Mouse (Mus musculus) ES-Bruce4 (cell line): ENCODE measurements at regions not wholly inside any gene's neighbourhood (a gene's known extent, or its start where the extent isn't known, plus 50 kb on each side); places are given as distances from the start of the nearest gene placed in this dataset.

Experiments
- H3K27ac ChIP-seq: 2 replicates; pipeline ENCODE4 v1.5.1; 2012; ENCODE audit warnings: low read length, inconsistent platforms; ENCODE audit not compliant: insufficient read depth
- H3K27me3 ChIP-seq: 2 replicates; pipeline ENCODE4 v1.6.1; 2012; ENCODE audit warnings: mild to moderate bottlenecking, low read length, inconsistent platforms; ENCODE audit not compliant: control insufficient read depth, poor library complexity, insufficient read depth, severe bottlenecking
- H3K36me3 ChIP-seq: 2 replicates; pipeline ENCODE4 v1.6.1; 2012; ENCODE audit warnings: inconsistent platforms, mild to moderate bottlenecking, low read length, moderate library complexity; ENCODE audit not compliant: control insufficient read depth, poor library complexity, insufficient read depth, severe bottlenecking
- H3K4me1 ChIP-seq: one replicate; pipeline ENCODE4 v1.8.1; 2011; ENCODE audit warnings: low read length; ENCODE audit not compliant: control insufficient read depth, insufficient read depth
- H3K4me3 ChIP-seq: 2 replicates; pipeline ENCODE4 v1.5.1; 2011; ENCODE audit warnings: low read depth, mild to moderate bottlenecking, low read length
- H3K9ac ChIP-seq: 2 replicates; pipeline ENCODE4 v1.6.1; 2012; ENCODE audit warnings: low read depth, mild to moderate bottlenecking, inconsistent platforms; ENCODE audit not compliant: poor library complexity, severe bottlenecking
- H3K9me3 ChIP-seq: replicated peaks from 2 replicates; pipeline ENCODE4 v1.6.1; 2012; ENCODE audit warnings: mild to moderate bottlenecking, low read length, inconsistent platforms; ENCODE audit not compliant: control insufficient read depth, poor library complexity, insufficient read depth, severe bottlenecking
- CTCF ChIP-seq: IDR thresholded peaks from one replicate; pipeline ENCODE4 v1.8.1; 2011; ENCODE audit warnings: low read depth, low read length
- EP300 ChIP-seq: IDR thresholded peaks from 2 replicates; pipeline ENCODE4 v1.6.1; 2011; ENCODE audit warnings: low read depth, low read length; ENCODE audit not compliant: insufficient read depth
- POLR2A ChIP-seq: IDR thresholded peaks from one replicate; pipeline ENCODE4 v1.8.1; 2011; ENCODE audit warnings: low read length; ENCODE audit not compliant: insufficient read depth

GRCm38 (mm10) chr3:134033862-134034261 is 202.4 kb upstream of the Cxxc4 start:
- Histone ChIP-seq H3K9me3 (no peaks in the 10 kb centered on the region), H3K9ac (no peak overlapping the region), H3K27ac (no peak overlapping the region), H3K4me3 (no peak overlapping the region), H3K36me3 (no peaks in the 10 kb centered on the region), H3K27me3 (no peaks in the 10 kb centered on the region), H3K4me1 (no peaks in the 10 kb centered on the region)
- TF ChIP-seq CTCF (no peak), EP300 (no peak), POLR2A (no peak)

- no peaks in the 10 kb centered on the region for H3K9me3 ChIP-seq
- TF ChIP-seq CTCF: no peak
- no peak overlapping the region for H3K9ac ChIP-seq
- H3K4me1 ChIP-seq: no peaks in the 10 kb centered on the region
- H3K36me3 ChIP-seq: no peaks in the 10 kb centered on the region
- no peak overlapping the region for H3K27ac ChIP-seq
- no peaks in the 10 kb centered on the region for H3K27me3 ChIP-seq
- H3K4me3 ChIP-seq: no peak overlapping the region
These were observed 199.9 kb upstream of the Cxxc4 start for GRCm38 (mm10) chr3:134036310-134036934.

GRCm38 (mm10) chr3:134050649-134051048 is 185.6 kb upstream of the Cxxc4 start:
- TF ChIP-seq POLR2A: no peak
- no peak for TF ChIP-seq CTCF
- no peak for TF ChIP-seq EP300
- H3K9me3 ChIP-seq: no peaks in the 10 kb centered on the region
- no peaks in the 10 kb centered on the region for H3K4me1 ChIP-seq
- H3K27me3 ChIP-seq: no peaks in the 10 kb centered on the region
- H3K9ac ChIP-seq: no peak overlapping the region
- H3K27ac ChIP-seq: no peak overlapping the region
- no peak overlapping the region for H3K4me3 ChIP-seq
- no peaks in the 10 kb centered on the region for H3K36me3 ChIP-seq

GRCm38 (mm10) chr3:134082461-134082860 is 153.8 kb upstream of the Cxxc4 start:
- no peak overlapping the region for H3K9ac ChIP-seq
- H3K4me3 ChIP-seq: no peak overlapping the region
- TF ChIP-seq CTCF: no peak
- no peak for TF ChIP-seq EP300
- TF ChIP-seq POLR2A: no peak
- H3K36me3 ChIP-seq: no peaks in the 10 kb centered on the region
- no peaks in the 10 kb centered on the region for H3K27me3 ChIP-seq
- H3K4me1 ChIP-seq: no peaks in the 10 kb centered on the region
- H3K27ac ChIP-seq: no peak overlapping the region
- H3K9me3 ChIP-seq: peaks cover 4% of the 10 kb centered on the region

- Histone ChIP-seq H3K9me3 (no peaks in the 10 kb centered on the region), H3K36me3 (no peaks in the 10 kb centered on the region), H3K4me3 (no peak overlapping the region), H3K9ac (no peak overlapping the region), H3K27me3 (0 out of 2 replicates have a peak, but pooled peaks cover 1% of the 10 kb centered on the region), H3K27ac (no peak overlapping the region), H3K4me1 (no peaks in the 10 kb centered on the region)
- no peak for TF ChIP-seq EP300
- TF ChIP-seq POLR2A: no peak
- no peak for TF ChIP-seq CTCF
These were observed 136.7 kb upstream of the Cxxc4 start for GRCm38 (mm10) chr3:134099471-134100125.

GRCm38 (mm10) chr3:134102151-134102738 is 134.0 kb upstream of the Cxxc4 start:
- Histone ChIP-seq H3K27ac (no peak overlapping the region), H3K36me3 (no peaks in the 10 kb centered on the region), H3K27me3 (0 out of 2 replicates have a peak, but pooled peaks cover 1% of the 10 kb centered on the region), H3K9me3 (no peaks in the 10 kb centered on the region), H3K4me3 (no peak overlapping the region), H3K4me1 (no peaks in the 10 kb centered on the region), H3K9ac (no peak overlapping the region)
- TF ChIP-seq EP300: no peak
- TF ChIP-seq CTCF: no peak
- no peak for TF ChIP-seq POLR2A
